Mouse (Mus musculus) midbrain, embryonic 11.5 days (tissue): ENCODE results near the gene Adipor1. TPM values are rescaled to one million over a fixed set of nuclear protein-coding genes. Genes with fewer than 3 reads are reported as not detected.
"Not testable (repeated sequence)": the region's sequence is repeated elsewhere in the genome, so short reads cannot be mapped to it uniquely, and the experiment has no call there.

ENCODE experiments used
- ATAC-seq: fragments of 200-750 bp; cut with Nextera tagmentation; 2 replicates; pipeline ENCODE4 v1.8.0; 2017; ENCODE audit warnings: moderate TSS enrichment, moderate library complexity; ENCODE audit not compliant: low FRiP score
- DNase-seq: peaks from one replicate; pipeline ENCODE4 v3.0.0; 2015; ENCODE audit warnings: low spot score; ENCODE audit errors: missing footprints
- H3K27ac ChIP-seq: fragments of 300-500 bp; sonication (generic); 2 replicates; pipeline ENCODE4 v1.5.1; 2014; ENCODE audit warnings: low read depth, low read length
- H3K27me3 ChIP-seq: fragments of 300-500 bp; sonication (generic); 2 replicates; pipeline ENCODE4 v1.6.1; 2014; ENCODE audit warnings: mild to moderate bottlenecking, low read length, moderate library complexity, mixed read lengths; ENCODE audit not compliant: control insufficient read depth, insufficient read depth
- H3K36me3 ChIP-seq: fragments of 300-500 bp; sonication (generic); 2 replicates; pipeline ENCODE4 v1.6.1; 2014; ENCODE audit warnings: mild to moderate bottlenecking, low read length, moderate library complexity, mixed read lengths; ENCODE audit not compliant: control insufficient read depth, insufficient read depth
- H3K4me1 ChIP-seq: fragments of 300-500 bp; sonication (generic); 2 replicates; pipeline ENCODE4 v1.6.1; 2014; ENCODE audit warnings: low read length; ENCODE audit not compliant: control insufficient read depth, insufficient read depth
- H3K4me2 ChIP-seq: fragments of 300-500 bp; sonication (generic); 2 replicates; pipeline ENCODE4 v1.6.1; 2014; ENCODE audit warnings: mild to moderate bottlenecking, moderate library complexity
- H3K4me3 ChIP-seq: fragments of 300-500 bp; sonication (generic); 2 replicates; pipeline ENCODE4 v1.5.1; 2014; ENCODE audit warnings: low read depth, low read length
- H3K9ac ChIP-seq: fragments of 300-500 bp; sonication (generic); 2 replicates; pipeline ENCODE4 v1.6.1; 2014; ENCODE audit warnings: low read length
- H3K9me3 ChIP-seq: fragments of 300-500 bp; sonication (generic); 2 replicates; pipeline ENCODE4 v1.6.1; 2016; ENCODE audit warnings: low read length; ENCODE audit not compliant: control insufficient read depth
- WGBS: fragments of 180-500 bp; shearing (Covaris S2); extraction: QIAGEN DNeasy Blood & Tissue Kit; methylation state at CpG from one replicate; pipeline ENCODE4 v1.1.7; 2014; 5-methylcytosine and 5-hydroxymethylcytosine counted together
- polyA plus RNA-seq: library from polyadenylated mRNA; unstranded; fragments of >200 nt; fragmentation: Nextera tagmentation; extraction: Ambion mirVana; gene quantifications from 2 replicates; pipeline ENCODE4 v1.2.1, GENCODE M21; 2014

Adipor1 gene
- polyA plus RNA-seq, 1 experiment from 2014 or later, result 76.7 TPM

DNA sequence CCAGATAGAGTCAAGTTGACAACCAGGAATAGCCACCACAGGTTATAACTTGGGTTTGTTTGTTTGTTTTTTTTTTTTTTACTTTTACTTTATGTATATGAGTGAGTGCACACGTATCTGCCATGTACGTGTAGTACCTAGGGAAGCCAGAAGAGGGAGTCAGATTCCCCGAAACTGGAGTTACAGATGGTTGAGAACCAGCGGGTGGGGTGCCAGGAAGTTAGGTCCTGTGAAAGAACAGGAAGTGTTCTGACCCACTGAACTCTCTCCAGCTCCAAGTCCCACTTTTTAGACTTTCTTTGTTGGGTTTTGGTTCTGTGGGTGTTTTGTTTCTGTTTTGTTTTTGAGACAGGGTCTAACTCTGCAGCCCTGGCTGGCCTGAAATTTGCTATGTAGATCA, 20.2 kb downstream of the Adipor1 start:
- H3K4me3 ChIP-seq, result no peak overlapping the region
- H3K36me3 ChIP-seq, result peaks cover 11% of the 10 kb centered on the region
- H3K9me3 ChIP-seq, result no peaks in the 10 kb centered on the region
- no peak overlapping the region for H3K4me2 ChIP-seq
- peak; percentile 92 for DNase-seq
- WGBS, result 24% methylated on average over 4 of the region's 4 CpGs
- no peak overlapping the region for H3K9ac ChIP-seq
- H3K27me3 ChIP-seq, result no peaks in the 10 kb centered on the region
- no peak overlapping the region for H3K27ac ChIP-seq
- H3K4me1 ChIP-seq, result no peaks in the 10 kb centered on the region
- no peak for ATAC-seq

- Histone ChIP-seq H3K27ac (no peak overlapping the region), H3K9ac (no peak overlapping the region), H3K27me3 (no peaks in the 10 kb centered on the region), H3K4me2 (no peak overlapping the region), H3K36me3 (no peaks in the 10 kb centered on the region), H3K4me1 (no peaks in the 10 kb centered on the region), H3K9me3 (no peaks in the 10 kb centered on the region), H3K4me3 (no peak overlapping the region)
- DNase-seq (no peak), ATAC-seq (no peak)
- WGBS, result 94% methylated on average over 6 of the region's 6 CpGs
These were observed 25.3 kb downstream of the Adipor1 start for GRCm38 (mm10) chr1:134440437-134440836.

- not testable (repeated sequence) for H3K36me3 ChIP-seq, H3K4me1 ChIP-seq, H3K9me3 ChIP-seq, DNase-seq, H3K27me3 ChIP-seq, ATAC-seq, H3K9ac ChIP-seq, H3K27ac ChIP-seq, H3K4me3 ChIP-seq, H3K4me2 ChIP-seq
- 96% methylated on average over 7 of the region's 10 CpGs for WGBS
These were observed 26.6 kb downstream of the Adipor1 start for GRCm38 (mm10) chr1:134441737-134442136.

- H3K27me3 ChIP-seq, result no peaks in the 10 kb centered on the region
- H3K27ac ChIP-seq, result no peak overlapping the region
- DNase-seq, result no peak
- H3K4me3 ChIP-seq, result no peak overlapping the region
- H3K36me3 ChIP-seq, result no peaks in the 10 kb centered on the region
- H3K4me2 ChIP-seq, result no peak overlapping the region
- no peak overlapping the region for H3K9ac ChIP-seq
- WGBS, result 90% methylated on average over 3 of the region's 3 CpGs
- no peaks in the 10 kb centered on the region for H3K9me3 ChIP-seq
- no peaks in the 10 kb centered on the region for H3K4me1 ChIP-seq
- no peak for ATAC-seq
These were observed 27.2 kb downstream of the Adipor1 start for GRCm38 (mm10) chr1:134442394-134442793.

GRCm38 (mm10) chr1:134443288-134443687, 28.1 kb downstream of the Adipor1 start:
- H3K4me3 ChIP-seq, H3K4me2 ChIP-seq, H3K9ac ChIP-seq, H3K27me3 ChIP-seq, H3K27ac ChIP-seq, H3K4me1 ChIP-seq, ATAC-seq, H3K9me3 ChIP-seq, DNase-seq, H3K36me3 ChIP-seq: not testable (repeated sequence)
- WGBS, result 96% methylated on average over 1 of the region's 1 CpGs

GRCm38 (mm10) chr1:134445418-134445817, 30.2 kb downstream of the Adipor1 start:
- Histone ChIP-seq H3K27ac (no peak overlapping the region), H3K4me3 (no peak overlapping the region), H3K9ac (no peak overlapping the region), H3K4me2 (no peak overlapping the region), H3K27me3 (no peaks in the 10 kb centered on the region), H3K4me1 (no peaks in the 10 kb centered on the region), H3K9me3 (no peaks in the 10 kb centered on the region), H3K36me3 (no peaks in the 10 kb centered on the region)
- ATAC-seq, result no peak
- DNase-seq, result no peak
- 85% methylated on average over 2 of the region's 2 CpGs for WGBS

GRCm38 (mm10) chr1:134448537-134448936, 33.4 kb downstream of the Adipor1 start:
- H3K36me3 ChIP-seq, H3K9me3 ChIP-seq, H3K4me3 ChIP-seq, H3K4me1 ChIP-seq, ATAC-seq, H3K27me3 ChIP-seq, H3K27ac ChIP-seq, H3K4me2 ChIP-seq, H3K9ac ChIP-seq, DNase-seq: not testable (repeated sequence)
- 75% methylated on average over 3 of the region's 3 CpGs for WGBS

DNA sequence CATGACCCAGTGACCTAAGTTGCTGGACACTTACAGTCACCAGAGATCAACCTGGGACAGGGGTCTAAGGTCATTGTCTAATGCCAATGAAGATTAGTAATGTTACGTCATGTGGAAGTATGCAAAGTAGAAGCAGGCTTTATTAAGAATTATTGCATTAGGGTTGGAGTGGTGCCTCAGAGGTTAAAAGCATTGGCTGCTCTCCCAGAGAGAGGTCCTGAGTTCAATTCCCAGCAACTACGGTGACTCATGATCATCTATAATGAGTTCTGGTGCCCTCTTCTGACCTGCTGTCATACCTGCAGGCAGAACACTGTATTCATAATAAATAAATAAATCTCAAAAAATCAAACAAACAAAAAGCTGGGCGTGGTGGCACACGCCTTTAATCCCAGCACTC, 35.0 kb downstream of the Adipor1 start:
- H3K4me2 ChIP-seq, result no peak overlapping the region
- H3K27me3 ChIP-seq, result no peaks in the 10 kb centered on the region
- no peak overlapping the region for H3K4me3 ChIP-seq
- no peak overlapping the region for H3K9ac ChIP-seq
- DNase-seq, result no peak
- no peak for ATAC-seq
- H3K9me3 ChIP-seq, result no peaks in the 10 kb centered on the region
- H3K4me1 ChIP-seq, result peaks cover 3% of the 10 kb centered on the region; the same call in 1 of the 2 replicates
- WGBS, result 88% methylated on average over 4 of the region's 4 CpGs
- no peak overlapping the region for H3K27ac ChIP-seq
- H3K36me3 ChIP-seq, result no peaks in the 10 kb centered on the region

DNA sequence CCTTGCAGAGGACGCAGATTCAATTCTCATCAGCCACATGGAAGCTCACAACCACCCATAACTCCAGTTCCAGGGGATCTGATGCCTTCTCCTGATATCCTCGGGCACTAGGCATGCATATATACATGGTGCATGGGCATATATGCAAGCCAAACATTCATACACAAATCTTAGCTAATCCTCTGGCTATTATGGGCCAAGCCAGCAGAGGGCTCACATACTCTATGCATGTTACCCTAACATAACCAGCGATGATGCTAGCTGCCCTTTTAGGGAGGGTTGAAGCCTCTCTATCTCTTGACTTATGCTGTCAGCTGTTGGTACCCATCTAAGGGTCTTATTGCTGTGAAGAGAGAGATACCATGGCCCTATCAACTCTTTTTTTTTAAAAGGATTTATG, 35.8 kb downstream of the Adipor1 start:
- H3K27ac ChIP-seq, result no peak overlapping the region
- DNase-seq (no peak), ATAC-seq (no peak)
- no peak overlapping the region for H3K4me2 ChIP-seq
- 56% methylated on average over 3 of the region's 3 CpGs for WGBS
- H3K4me1 ChIP-seq, result peaks cover 5% of the 10 kb centered on the region; the same call in 1 of the 2 replicates
- no peak overlapping the region for H3K4me3 ChIP-seq
- no peaks in the 10 kb centered on the region for H3K9me3 ChIP-seq
- H3K27me3 ChIP-seq, result no peaks in the 10 kb centered on the region
- no peaks in the 10 kb centered on the region for H3K36me3 ChIP-seq
- no peak overlapping the region for H3K9ac ChIP-seq
